Mouse (Mus musculus): ENCODE results near the gene Hoxa11. TPM values are rescaled to one million over a fixed set of nuclear protein-coding genes. Genes with fewer than 3 reads are reported as not detected.

The Hoxa11 gene
- polyA plus RNA-seq, 1 experiment from 2014 or later: not detected

GRCm38 (mm10) chr6:52249826-52250225 is 4.2 kb upstream of the Hoxa11 start:
- Histone ChIP-seq H3K27me3 (ENCODE audit: poor library complexity, severe bottlenecking) (peaks cover 100% of the 10 kb centered on the region), H3K4me3 (no peak overlapping the region), H3K27ac (no peak overlapping the region), H3K36me3 (replicated peaks) (no peaks in the 10 kb centered on the region), H3K9me3 (no peaks in the 10 kb centered on the region), H3K4me1 (peaks cover 16% of the 10 kb centered on the region)
- no peak for DNase-seq (ENCODE audit: extremely low spot score, low spot score)
- under 1% methylated on average over 4 of the region's 4 CpGs for WGBS

- H3K27ac ChIP-seq: no peak overlapping the region
- under 1% methylated on average over 16 of the region's 16 CpGs for WGBS
- H3K9me3 ChIP-seq: no peaks in the 10 kb centered on the region
- H3K27me3 ChIP-seq (ENCODE audit: poor library complexity, severe bottlenecking): peaks cover 100% of the 10 kb centered on the region
- no peak for DNase-seq (ENCODE audit: extremely low spot score, low spot score)
- peaks cover 16% of the 10 kb centered on the region for H3K4me1 ChIP-seq
- no peaks in the 10 kb centered on the region for H3K36me3 ChIP-seq (replicated peaks)
- no peak overlapping the region for H3K4me3 ChIP-seq
Measured at GRCm38 (mm10) chr6:52249415-52249738, 3.8 kb upstream of the Hoxa11 start.

- no peak overlapping the region for H3K27ac ChIP-seq
- no peaks in the 10 kb centered on the region for H3K9me3 ChIP-seq
- no peaks in the 10 kb centered on the region for H3K36me3 ChIP-seq (replicated peaks)
- WGBS: under 1% methylated on average over 27 of the region's 27 CpGs
- no peak for DNase-seq (ENCODE audit: extremely low spot score, low spot score)
- peaks cover 100% of the 10 kb centered on the region for H3K27me3 ChIP-seq (ENCODE audit: poor library complexity, severe bottlenecking)
- no peak overlapping the region for H3K4me3 ChIP-seq
- H3K4me1 ChIP-seq: peaks cover 16% of the 10 kb centered on the region
Measured at GRCm38 (mm10) chr6:52248638-52249414, 3.2 kb upstream of the Hoxa11 start.

GRCm38 (mm10) chr6:52247766-52248637 is 2.4 kb upstream of the Hoxa11 start:
- H3K27ac ChIP-seq: no peak overlapping the region
- no peaks in the 10 kb centered on the region for H3K36me3 ChIP-seq (replicated peaks)
- 2% methylated on average over 23 of the region's 23 CpGs for WGBS
- H3K27me3 ChIP-seq (ENCODE audit: poor library complexity, severe bottlenecking): peaks cover 100% of the 10 kb centered on the region
- no peak overlapping the region for H3K4me3 ChIP-seq
- peaks cover 11% of the 10 kb centered on the region for H3K4me1 ChIP-seq
- no peak for DNase-seq (ENCODE audit: extremely low spot score, low spot score)
- no peaks in the 10 kb centered on the region for H3K9me3 ChIP-seq

- H3K9me3 ChIP-seq: no peaks in the 10 kb centered on the region
- peaks cover 100% of the 10 kb centered on the region for H3K27me3 ChIP-seq (ENCODE audit: poor library complexity, severe bottlenecking)
- peaks cover 11% of the 10 kb centered on the region for H3K4me1 ChIP-seq
- no peak overlapping the region for H3K4me3 ChIP-seq
- no peak for DNase-seq (ENCODE audit: extremely low spot score, low spot score)
- no peaks in the 10 kb centered on the region for H3K36me3 ChIP-seq (replicated peaks)
- 8% methylated on average over 3 of the region's 3 CpGs for WGBS
- H3K27ac ChIP-seq: no peak overlapping the region
Measured at GRCm38 (mm10) chr6:52246916-52247315, 1.3 kb upstream of the Hoxa11 start.

GRCm38 (mm10) chr6:52246403-52246803 is 793 bp upstream of the Hoxa11 start:
- under 1% methylated on average over 26 of the region's 26 CpGs for WGBS
- H3K4me3 ChIP-seq: no peak overlapping the region
- H3K27ac ChIP-seq: no peak overlapping the region
- no peak for DNase-seq (ENCODE audit: extremely low spot score, low spot score)
- peaks cover 100% of the 10 kb centered on the region for H3K27me3 ChIP-seq (ENCODE audit: poor library complexity, severe bottlenecking)
- H3K9me3 ChIP-seq: no peaks in the 10 kb centered on the region
- H3K4me1 ChIP-seq: peaks cover 11% of the 10 kb centered on the region
- H3K36me3 ChIP-seq (replicated peaks): no peaks in the 10 kb centered on the region

- H3K4me1 ChIP-seq: peaks cover 17% of the 10 kb centered on the region
- under 1% methylated on average over 71 of the region's 71 CpGs for WGBS
- no peaks in the 10 kb centered on the region for H3K36me3 ChIP-seq (replicated peaks)
- no peak overlapping the region for H3K4me3 ChIP-seq
- H3K9me3 ChIP-seq: no peaks in the 10 kb centered on the region
- H3K27me3 ChIP-seq (ENCODE audit: poor library complexity, severe bottlenecking): peaks cover 100% of the 10 kb centered on the region
- DNase-seq (ENCODE audit: extremely low spot score, low spot score): no peak
- H3K27ac ChIP-seq: no peak overlapping the region
Measured at GRCm38 (mm10) chr6:52245040-52245756, 412 bp downstream of the Hoxa11 start.

- H3K4me3 ChIP-seq: no peak overlapping the region
- WGBS: 1% methylated on average over 23 of the region's 23 CpGs
- H3K27ac ChIP-seq: no peak overlapping the region
- H3K27me3 ChIP-seq (ENCODE audit: poor library complexity, severe bottlenecking): peaks cover 100% of the 10 kb centered on the region
- no peaks in the 10 kb centered on the region for H3K9me3 ChIP-seq
- no peak for DNase-seq (ENCODE audit: extremely low spot score, low spot score)
- H3K4me1 ChIP-seq: peaks cover 19% of the 10 kb centered on the region
- H3K36me3 ChIP-seq (replicated peaks): no peaks in the 10 kb centered on the region
Measured at GRCm38 (mm10) chr6:52244471-52245039, 1.1 kb downstream of the Hoxa11 start.

GRCm38 (mm10) chr6:52243681-52244121 is 1.9 kb downstream of the Hoxa11 start:
- DNase-seq (ENCODE audit: extremely low spot score, low spot score): no peak
- WGBS: 1% methylated on average over 12 of the region's 12 CpGs
- H3K9me3 ChIP-seq: no peaks in the 10 kb centered on the region

GRCm38 (mm10) chr6:52242801-52243332 is 2.7 kb downstream of the Hoxa11 start:
- Histone ChIP-seq H3K4me3 (no peak overlapping the region), H3K27me3 (ENCODE audit: poor library complexity, severe bottlenecking) (peaks cover 100% of the 10 kb centered on the region), H3K4me1 (peaks cover 19% of the 10 kb centered on the region), H3K9me3 (no peaks in the 10 kb centered on the region), H3K27ac (no peak overlapping the region), H3K36me3 (replicated peaks) (no peaks in the 10 kb centered on the region)
- 1% methylated on average over 4 of the region's 4 CpGs for WGBS
- DNase-seq (ENCODE audit: extremely low spot score, low spot score): no peak

More at GRCm38 (mm10) chr6:52243681-52244121, 1.9 kb downstream of the Hoxa11 start:
- peaks cover 19% of the 10 kb centered on the region for H3K4me1 ChIP-seq
- H3K4me3 ChIP-seq: no peak overlapping the region
- H3K27me3 ChIP-seq (ENCODE audit: poor library complexity, severe bottlenecking): peaks cover 100% of the 10 kb centered on the region
- no peaks in the 10 kb centered on the region for H3K36me3 ChIP-seq (replicated peaks)
- no peak overlapping the region for H3K27ac ChIP-seq

- Histone ChIP-seq H3K4me1 (peaks cover 17% of the 10 kb centered on the region), H3K36me3 (replicated peaks) (no peaks in the 10 kb centered on the region), H3K4me3 (no peak overlapping the region), H3K9me3 (no peaks in the 10 kb centered on the region), H3K27ac (no peak overlapping the region), H3K27me3 (ENCODE audit: poor library complexity, severe bottlenecking) (peaks cover 100% of the 10 kb centered on the region)
- 3% methylated on average over 9 of the region's 9 CpGs for WGBS
- no peak for DNase-seq (ENCODE audit: extremely low spot score, low spot score)
Measured at GRCm38 (mm10) chr6:52241001-52241621, 4.5 kb downstream of the Hoxa11 start.

All from forebrain, embryonic 10.5 days (tissue).